Mouse (Mus musculus) urinary bladder, postnatal 14 days (tissue): ENCODE results near the gene Mamstr.

Source experiments
- DNase-seq: peaks from one replicate; pipeline ENCODE4 v3.0.0; 2021; ENCODE audit warnings: low spot score

Mamstr gene

DNA sequence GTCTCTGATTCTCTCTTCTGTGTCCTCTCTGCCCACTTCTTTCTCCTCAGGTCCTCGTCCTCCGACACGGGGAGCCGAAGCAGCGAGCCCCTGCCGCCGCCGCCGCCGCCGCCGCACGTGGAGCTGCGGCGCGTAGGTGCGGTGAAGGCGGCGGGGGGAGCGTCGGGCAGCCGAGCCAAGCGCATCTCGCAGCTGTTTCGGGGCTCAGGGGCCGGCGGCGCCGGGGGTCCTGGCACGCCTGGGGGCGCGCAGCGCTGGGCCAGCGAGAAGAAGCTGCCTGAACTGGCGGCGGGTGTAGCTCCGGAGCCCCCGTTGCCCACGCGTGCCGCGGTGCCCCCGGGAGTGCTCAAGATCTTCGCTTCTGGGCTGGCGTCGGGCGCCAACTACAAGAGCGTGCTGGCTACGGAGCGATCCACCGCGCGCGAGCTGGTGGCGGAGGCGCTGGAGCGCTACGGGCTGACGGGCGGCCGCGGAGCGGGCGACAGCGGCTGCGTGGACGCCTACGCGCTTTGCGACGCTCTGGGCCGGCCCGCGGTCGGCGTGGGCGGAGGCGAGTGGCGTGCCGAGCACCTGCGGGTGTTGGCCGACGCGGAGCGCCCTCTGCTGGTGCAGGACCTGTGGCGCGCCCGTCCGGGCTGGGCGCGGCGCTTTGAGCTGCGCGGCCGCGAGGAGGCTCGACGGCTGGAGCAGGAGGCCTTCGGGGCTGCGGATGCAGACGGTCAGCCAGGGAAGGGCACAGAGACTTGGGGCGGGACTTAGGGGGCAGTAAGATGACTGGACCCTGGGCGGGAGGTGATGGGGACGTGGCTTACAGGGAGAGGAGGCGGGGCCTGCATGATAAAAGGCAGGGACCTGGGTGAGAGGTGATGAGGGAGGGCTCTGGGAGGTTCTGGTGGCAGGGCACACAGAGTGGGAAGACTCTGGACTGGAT lies 11.1 kb upstream of the Mamstr start:
- peak; percentile 94 for DNase-seq

GRCm38 (mm10) chr7:45630064-45630907 lies 9.5 kb upstream of the Mamstr start:
- no peak for DNase-seq

- no peak for DNase-seq
Measured at GRCm38 (mm10) chr7:45632499-45632898, 7.3 kb upstream of the Mamstr start.

DNA sequence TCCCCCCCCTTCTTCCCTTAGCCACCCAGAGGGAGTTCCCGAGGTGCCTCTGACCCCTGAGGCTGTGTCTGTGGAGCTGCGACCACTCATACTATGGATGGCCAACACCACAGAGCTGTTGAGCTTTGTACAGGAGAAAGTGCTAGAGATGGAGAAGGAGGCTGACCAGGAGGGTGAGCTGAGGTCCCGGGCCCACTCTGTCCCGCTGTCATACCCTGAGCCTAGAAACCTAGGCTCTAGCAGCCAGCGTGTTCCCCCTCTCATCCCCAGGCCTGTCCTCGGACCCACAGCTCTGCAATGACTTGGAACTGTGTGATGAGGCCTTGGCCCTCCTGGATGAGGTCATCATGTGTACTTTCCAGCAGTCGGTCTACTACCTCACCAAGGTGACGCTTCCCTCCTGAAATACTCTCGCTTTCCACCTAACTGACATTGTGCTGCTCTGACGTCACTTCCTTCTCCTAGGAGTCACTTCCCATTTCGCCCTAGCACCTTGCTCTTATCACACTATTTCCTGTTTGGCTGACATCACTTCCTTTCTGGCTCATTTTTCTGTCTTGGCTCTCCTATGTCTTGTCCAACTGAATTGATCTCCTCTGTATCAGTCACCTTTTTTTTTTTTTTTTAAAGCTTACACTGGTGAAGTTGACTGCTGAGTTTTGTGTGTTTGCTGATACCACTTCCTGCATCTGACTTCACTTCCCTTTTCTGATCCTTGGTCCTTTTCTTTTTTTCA lies 4.7 kb upstream of the Mamstr start:
- DNase-seq: no peak

- no peak for DNase-seq
Measured at GRCm38 (mm10) chr7:45635711-45636688, 3.8 kb upstream of the Mamstr start.

DNA sequence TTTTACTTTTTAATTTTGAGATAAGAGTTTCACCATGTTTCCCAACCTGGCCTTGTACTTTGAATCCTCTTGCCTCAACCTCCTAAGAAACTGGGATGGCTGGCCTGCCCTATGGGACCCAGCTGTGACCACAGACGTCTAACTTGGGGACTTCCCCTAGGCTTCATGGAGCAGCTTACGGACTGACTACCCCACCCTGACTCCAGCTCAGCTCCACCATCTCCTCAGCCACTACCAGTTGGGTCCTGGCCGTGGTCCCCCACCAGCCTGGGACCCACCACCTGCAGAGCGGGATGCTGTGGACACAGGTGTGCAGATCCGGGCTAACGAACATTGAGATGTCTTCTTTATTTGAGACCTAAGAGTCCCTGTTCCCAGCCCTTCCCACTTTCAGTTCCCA lies 2.1 kb upstream of the Mamstr start:
- no peak for DNase-seq

DNA sequence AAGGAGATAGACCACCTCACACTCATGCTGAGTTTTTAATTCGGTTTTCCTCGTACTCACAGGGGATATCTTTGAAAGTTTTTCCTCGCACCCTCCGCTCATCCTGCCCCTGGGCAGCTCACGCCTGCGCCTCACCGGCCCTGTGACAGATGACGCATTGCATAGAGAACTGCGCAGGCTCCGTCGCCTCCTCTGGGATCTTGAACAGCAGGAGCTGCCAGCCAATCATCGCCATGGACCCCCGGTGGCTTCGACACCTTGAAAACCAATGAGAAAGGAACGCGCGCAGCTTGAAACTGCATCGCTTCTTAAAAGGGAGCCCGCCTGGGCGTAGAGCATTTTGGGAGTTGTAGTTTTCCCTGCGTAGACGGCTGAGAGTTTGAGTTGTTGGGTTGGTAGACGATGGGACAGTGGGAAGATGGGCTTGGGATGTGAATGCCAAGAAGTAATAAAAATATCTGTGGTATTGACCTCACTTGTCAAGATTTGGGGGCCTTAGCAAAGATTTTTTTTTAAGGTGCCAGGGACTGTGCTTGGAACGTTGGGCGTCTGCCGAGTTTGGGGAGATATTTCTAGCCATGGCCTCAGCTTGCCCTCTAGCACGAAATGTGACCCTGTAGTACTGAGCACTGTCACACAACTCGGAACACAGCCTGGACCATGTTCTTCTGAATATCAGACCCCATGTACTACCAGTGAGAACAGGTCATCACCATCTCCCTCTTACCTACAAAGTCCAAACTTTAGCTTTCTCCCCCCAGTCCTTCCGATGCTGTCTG lies 965 bp upstream of the Mamstr start:
- peak; percentile 93 for DNase-seq

- no peak for DNase-seq
Measured at GRCm38 (mm10) chr7:45640191-45640957, 597 bp downstream of the Mamstr start.

DNA sequence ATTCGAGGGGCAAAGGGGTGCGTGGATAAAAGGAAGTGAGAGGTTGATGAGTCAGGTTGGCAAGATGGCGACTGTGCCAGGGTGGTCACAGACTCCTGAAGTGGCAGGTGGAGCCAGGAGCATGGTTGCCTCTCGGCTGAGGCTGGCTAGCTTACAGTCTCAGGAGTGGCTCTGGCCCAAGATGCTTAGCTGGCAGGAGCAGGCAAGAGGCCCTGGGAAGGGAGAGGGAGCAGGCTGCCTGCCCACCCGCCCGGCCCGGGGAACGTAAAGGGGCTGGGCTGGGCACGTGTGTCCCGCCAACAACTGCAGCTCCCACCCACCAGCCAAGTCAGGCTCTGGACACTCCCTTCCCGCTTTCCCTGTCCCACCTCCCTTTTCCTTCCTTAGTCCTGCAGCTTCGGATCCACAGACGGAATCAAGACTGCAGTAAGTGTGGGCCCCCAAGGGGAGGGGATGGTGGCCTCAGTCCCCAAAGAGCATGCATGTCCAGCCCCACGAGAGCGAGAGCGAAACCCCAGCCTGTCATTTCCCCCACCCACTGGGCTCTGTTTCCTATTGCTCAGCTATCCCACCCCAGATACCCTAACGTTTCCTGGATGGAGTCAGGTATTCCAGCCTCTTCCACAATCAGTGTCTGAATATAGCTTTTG lies 1.7 kb downstream of the Mamstr start:
- peak; percentile 44 for DNase-seq

DNA sequence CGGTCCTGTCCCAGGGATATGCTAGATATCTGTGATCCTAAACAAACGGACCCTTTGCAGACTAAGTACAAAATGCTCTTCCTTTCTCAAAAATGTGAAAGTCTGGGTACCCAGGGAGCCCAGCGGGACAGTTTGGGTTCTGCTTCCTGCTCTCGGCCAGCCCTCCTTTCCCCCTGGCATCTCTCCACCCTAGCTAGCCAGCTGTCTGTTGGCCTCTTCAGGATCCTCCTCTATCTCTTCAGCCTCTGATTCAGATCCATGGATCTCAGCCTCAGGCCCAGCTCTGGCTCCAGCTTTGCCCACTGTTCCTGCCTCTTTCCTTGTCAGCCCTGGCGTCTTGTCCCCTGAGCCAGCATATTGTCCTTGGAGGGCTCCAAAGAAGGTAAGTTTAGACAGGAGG lies 2.3 kb downstream of the Mamstr start:
- no peak for DNase-seq

- no peak for DNase-seq
Measured at GRCm38 (mm10) chr7:45642503-45643255, 2.9 kb downstream of the Mamstr start.

GRCm38 (mm10) chr7:45643441-45644178 lies 3.8 kb downstream of the Mamstr start:
- DNase-seq: peak; percentile 95

DNA sequence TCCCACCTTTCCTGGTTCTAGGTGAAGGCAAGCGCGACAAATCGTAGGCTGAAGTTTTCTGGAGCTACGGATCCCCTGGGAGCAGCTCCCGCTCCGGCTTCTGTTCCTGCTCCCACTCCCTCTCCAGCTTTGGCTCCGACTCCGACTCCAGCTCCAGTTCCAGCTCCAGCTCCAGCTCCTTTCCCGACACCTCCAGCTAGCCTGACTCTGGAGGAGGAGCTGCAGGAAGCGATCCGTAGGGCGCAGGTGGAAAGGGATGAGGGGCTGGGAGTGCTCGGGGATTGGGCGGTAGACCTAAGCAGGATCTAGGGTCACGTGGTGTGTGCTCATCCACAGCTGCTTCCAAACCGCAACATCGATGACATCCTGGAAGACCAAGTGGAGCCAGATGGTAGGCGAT lies 4.4 kb downstream of the Mamstr start:
- DNase-seq: peak; percentile 37

- no peak for DNase-seq
Measured at GRCm38 (mm10) chr7:45644872-45645590, 5.3 kb downstream of the Mamstr start.

DNA sequence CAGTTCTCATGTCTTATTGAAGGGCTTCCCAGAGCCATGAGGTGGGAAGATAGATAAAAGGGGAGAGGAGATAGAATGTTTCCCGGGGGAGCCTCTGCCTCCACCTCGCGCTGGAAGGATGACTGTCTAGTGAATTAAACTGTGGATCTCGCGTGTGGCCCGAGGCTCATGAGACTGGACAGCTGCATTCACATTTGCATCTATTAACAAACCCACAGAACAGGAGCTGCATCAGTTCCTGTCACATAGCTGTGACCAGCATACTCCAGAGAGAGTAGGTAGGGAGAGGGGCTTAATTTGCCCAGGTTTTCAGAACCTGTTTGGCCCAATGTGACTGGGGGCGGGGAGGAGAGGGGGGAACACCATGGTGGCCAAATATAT lies 5.8 kb downstream of the Mamstr start:
- no peak for DNase-seq

- no peak for DNase-seq
Measured at GRCm38 (mm10) chr7:45646671-45647070, 6.9 kb downstream of the Mamstr start.

- DNase-seq: no peak
Measured at GRCm38 (mm10) chr7:45649351-45649750, 9.6 kb downstream of the Mamstr start.
